Mouse (Mus musculus) stomach, postnatal 0 days (tissue): ENCODE data around the gene Tmem33.

ENCODE experiments used
- CTCF ChIP-seq: IDR thresholded peaks from 2 replicates; pipeline ENCODE4 v1.5.1; 2016; ENCODE audit warnings: antibody characterized with exemption, low read depth, mild to moderate bottlenecking, moderate library complexity
- EP300 ChIP-seq: optimal IDR thresholded peaks from 2 replicates; pipeline ENCODE3; 2016; ENCODE audit warnings: antibody characterized with exemption

DNA sequence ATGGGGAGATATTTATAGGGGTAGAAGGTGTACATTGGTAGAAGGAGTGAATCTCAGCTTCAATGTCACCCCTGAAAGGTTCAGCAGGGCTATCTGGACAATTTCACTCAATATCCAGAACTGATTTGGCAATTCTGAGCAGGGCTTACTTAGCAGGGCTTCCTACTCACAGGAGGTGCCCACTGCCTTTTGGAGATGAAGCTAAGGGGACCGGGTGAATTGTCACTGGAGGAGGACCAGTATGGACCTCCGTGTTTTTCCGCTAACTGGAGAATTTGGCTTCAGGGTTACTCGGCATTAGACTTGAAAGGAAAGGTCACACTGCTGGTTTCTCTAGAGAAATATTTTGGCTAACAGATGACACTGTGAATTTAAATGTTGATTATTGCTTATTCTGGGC, 25.7 kb upstream of the Tmem33 start:
- TF ChIP-seq CTCF: no peak
- no peak for TF ChIP-seq EP300
